Mouse (Mus musculus): ENCODE measurements around the gene Best3.
"Not testable (repeated sequence)": the region's sequence is repeated elsewhere in the genome, so short reads cannot be mapped to it uniquely, and the experiment has no call there.

Gene Best3

GRCm38 (mm10) chr10:116978841-116979240 is 7.3 kb upstream of the Best3 start:
- DNase-seq (ENCODE audit: low read depth) = no peak

GRCm38 (mm10) chr10:116980273-116980672 is 5.8 kb upstream of the Best3 start:
- no peak for DNase-seq (ENCODE audit: low read depth)

GRCm38 (mm10) chr10:116980888-116981287 is 5.2 kb upstream of the Best3 start:
- peak; percentile 50 for DNase-seq (ENCODE audit: low read depth)

GRCm38 (mm10) chr10:116982526-116982925 is 3.6 kb upstream of the Best3 start:
- no peak for DNase-seq (ENCODE audit: low read depth)

GRCm38 (mm10) chr10:116984836-116985235 is 1.3 kb upstream of the Best3 start:
- DNase-seq (ENCODE audit: low read depth) = no peak

- no peak for DNase-seq (ENCODE audit: low read depth)
Measured at GRCm38 (mm10) chr10:116993971-116994370, 7.9 kb downstream of the Best3 start.

GRCm38 (mm10) chr10:116995162-116995561 is 9.0 kb downstream of the Best3 start:
- no peak for DNase-seq (ENCODE audit: low read depth)

- DNase-seq (ENCODE audit: low read depth) = no peak
Measured at GRCm38 (mm10) chr10:116995584-116996235, 9.6 kb downstream of the Best3 start.

- no peak for DNase-seq (ENCODE audit: low read depth)
Measured at GRCm38 (mm10) chr10:116996236-116996600, 10.1 kb downstream of the Best3 start.

- no peak for DNase-seq (ENCODE audit: low read depth)
Measured at GRCm38 (mm10) chr10:116998716-116999455, 12.8 kb downstream of the Best3 start.

- no peak for DNase-seq (ENCODE audit: low read depth)
Measured at GRCm38 (mm10) chr10:117000975-117001374, 14.9 kb downstream of the Best3 start.

GRCm38 (mm10) chr10:117004695-117005094 is 18.6 kb downstream of the Best3 start:
- DNase-seq (ENCODE audit: low read depth) = no peak

- no peak for DNase-seq (ENCODE audit: low read depth)
Measured at GRCm38 (mm10) chr10:117005707-117006464, 19.8 kb downstream of the Best3 start.

GRCm38 (mm10) chr10:117009691-117010090 is 23.6 kb downstream of the Best3 start:
- no peak for DNase-seq (ENCODE audit: low read depth)

- no peak for DNase-seq (ENCODE audit: low read depth)
Measured at GRCm38 (mm10) chr10:117011047-117011446, 24.9 kb downstream of the Best3 start.

GRCm38 (mm10) chr10:117013689-117014390 is 27.7 kb downstream of the Best3 start:
- DNase-seq (ENCODE audit: low read depth) = no peak

GRCm38 (mm10) chr10:117014565-117014964 is 28.5 kb downstream of the Best3 start:
- no peak for DNase-seq (ENCODE audit: low read depth)

- no peak for DNase-seq (ENCODE audit: low read depth)
Measured at GRCm38 (mm10) chr10:117018281-117018840, 32.2 kb downstream of the Best3 start.

GRCm38 (mm10) chr10:117021020-117021754 is 35.1 kb downstream of the Best3 start:
- no peak for DNase-seq (ENCODE audit: low read depth)

- DNase-seq (ENCODE audit: low read depth) = no peak
Measured at GRCm38 (mm10) chr10:117023693-117024092, 37.6 kb downstream of the Best3 start.

GRCm38 (mm10) chr10:117025776-117026175 is 39.7 kb downstream of the Best3 start:
- not testable (repeated sequence) for DNase-seq (ENCODE audit: low read depth)
